Mouse (Mus musculus): ENCODE measurements at regions not wholly inside any gene's neighbourhood (a gene's known extent, or its start where the extent isn't known, plus 50 kb on each side); places are given as distances from the start of the nearest gene placed in this dataset.

DNA sequence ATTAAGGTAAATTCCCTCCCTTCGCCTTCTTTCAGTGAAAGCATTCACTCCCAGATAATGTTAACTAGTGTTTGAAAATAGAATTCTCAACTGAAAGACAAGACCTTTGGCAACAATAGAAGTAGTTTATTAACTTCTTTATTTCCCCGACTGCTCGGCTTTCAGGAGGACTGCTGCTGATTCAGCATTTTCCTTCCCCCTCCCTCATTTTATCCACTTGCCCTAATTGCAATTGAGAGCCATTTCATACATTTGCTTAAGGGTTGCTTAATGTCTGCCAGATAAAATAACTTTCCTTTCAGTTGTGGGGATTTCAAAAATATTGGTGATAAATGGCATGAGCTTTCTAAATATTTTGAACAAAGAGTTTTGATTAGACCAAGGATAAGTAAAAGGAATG lies 744.5 kb downstream of the Brinp3 start:
- no peak for DNase-seq (ENCODE audit: low read depth, low spot score)

- peak; percentile 3 for DNase-seq (ENCODE audit: low read depth, low spot score)
Measured at GRCm38 (mm10) chr1:147273324-147273723, 778.8 kb downstream of the Brinp3 start.

DNA sequence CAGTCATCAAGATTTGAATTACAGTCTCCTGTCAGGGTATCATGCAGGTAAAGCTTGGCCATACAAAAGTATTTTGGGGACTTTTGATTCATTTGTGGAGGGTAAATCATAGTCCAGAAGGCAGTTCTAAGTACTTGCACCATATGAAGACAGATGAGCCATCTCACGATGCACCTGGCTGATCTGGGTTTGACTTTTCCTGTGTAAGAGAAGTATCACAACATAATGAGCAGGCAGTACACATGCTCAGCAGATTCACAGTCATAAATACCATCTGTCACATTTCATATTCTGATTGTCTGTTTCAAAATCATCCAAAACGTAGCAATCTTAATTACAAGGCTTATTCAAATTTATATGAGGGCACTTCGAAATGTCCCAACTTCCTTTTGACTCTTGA lies 796.6 kb downstream of the Brinp3 start:
- no peak for DNase-seq (ENCODE audit: low read depth, low spot score)

GRCm38 (mm10) chr1:147309246-147309645 lies 814.7 kb downstream of the Brinp3 start:
- no peak for DNase-seq (ENCODE audit: low read depth, low spot score)

DNA sequence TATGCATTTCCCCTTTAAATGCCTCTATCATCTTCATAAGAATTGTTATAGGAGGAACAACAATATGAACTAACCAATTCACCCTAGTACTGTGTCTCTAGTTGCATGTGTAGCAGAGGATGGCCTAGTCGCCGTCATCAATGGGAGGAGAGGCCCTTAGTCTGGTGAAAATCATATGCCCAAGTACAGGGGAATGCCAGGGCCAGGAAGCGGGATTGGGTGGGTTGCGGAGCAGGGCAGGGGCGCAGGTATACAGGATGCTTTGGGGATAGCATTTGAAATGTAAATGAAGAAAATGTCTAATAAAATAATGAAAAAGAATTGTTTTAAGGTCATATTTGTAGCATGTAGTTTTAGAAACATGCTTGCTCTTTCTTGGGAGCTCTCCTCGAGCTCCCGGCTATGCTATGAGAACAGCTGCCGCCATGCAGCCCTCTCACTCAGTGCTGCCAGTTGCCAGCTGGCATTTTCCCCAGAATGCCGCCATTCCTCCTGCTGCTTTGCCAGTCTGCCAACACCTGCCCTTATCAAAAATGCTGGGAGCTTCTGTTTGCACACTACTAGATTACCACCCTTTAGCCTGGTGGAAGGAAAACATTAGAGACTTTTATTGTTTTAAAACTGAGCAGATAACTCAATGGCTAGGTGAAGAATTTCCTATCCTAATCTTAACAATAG lies 848.9 kb downstream of the Brinp3 start:
- DNase-seq (ENCODE audit: low read depth, low spot score), result no peak

DNA sequence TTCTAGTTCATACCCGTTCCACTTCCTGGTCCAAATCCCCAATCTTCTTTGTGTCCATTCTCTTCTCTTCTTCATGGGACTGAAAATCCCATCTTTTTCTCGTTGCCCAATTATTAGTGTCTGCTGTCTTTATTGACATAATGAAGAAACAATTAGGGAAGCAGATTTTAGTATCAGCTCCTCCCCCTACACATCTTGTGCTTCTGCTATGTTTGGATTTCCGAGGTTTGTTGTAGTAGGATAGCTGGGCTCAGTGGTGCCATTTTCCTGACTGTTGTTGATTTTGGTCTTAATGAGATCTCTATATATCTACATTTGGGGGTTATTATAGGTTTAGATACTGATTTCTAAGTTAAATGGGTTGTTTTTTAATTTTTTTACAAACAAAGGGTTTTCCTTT lies 849.5 kb downstream of the Brinp3 start:
- DNase-seq (ENCODE audit: low read depth, low spot score), result no peak
